Mouse (Mus musculus) midbrain, postnatal 0 days (tissue): ENCODE data around the gene Kif3c. TPM values are rescaled to one million over a fixed set of nuclear protein-coding genes. Genes with fewer than 3 reads are reported as not detected.

Source experiments
- ATAC-seq: fragments of 200-750 bp; cut with Nextera tagmentation; 2 replicates; pipeline ENCODE4 v1.8.0; 2017; ENCODE audit warnings: moderate number of reproducible peaks, mild to moderate bottlenecking, moderate TSS enrichment, moderate library complexity; ENCODE audit not compliant: low FRiP score
- DNase-seq: peaks from one replicate; pipeline ENCODE4 v3.0.0-alpha.2; 2015; ENCODE audit warnings: low spot score
- H3K27ac ChIP-seq: fragments of 300-500 bp; sonication (generic); 2 replicates; pipeline ENCODE4 v1.5.1; 2014; ENCODE audit warnings: low read depth, mild to moderate bottlenecking, low read length, mixed read lengths
- H3K27me3 ChIP-seq: fragments of 300-500 bp; sonication (generic); 2 replicates; pipeline ENCODE4 v1.6.1; 2014; ENCODE audit warnings: low read length, control low read depth, mixed read lengths; ENCODE audit not compliant: insufficient read depth
- H3K36me3 ChIP-seq: fragments of 300-500 bp; sonication (generic); 2 replicates; pipeline ENCODE4 v1.6.1; 2014; ENCODE audit warnings: low read length, control low read depth, mixed read lengths; ENCODE audit not compliant: insufficient read depth
- H3K4me1 ChIP-seq: fragments of 300-500 bp; sonication (generic); 2 replicates; pipeline ENCODE4 v1.6.1; 2014; ENCODE audit warnings: mild to moderate bottlenecking, control low read depth, antibody characterized with exemption, low read length, mixed read lengths; ENCODE audit not compliant: insufficient read depth
- H3K4me2 ChIP-seq: fragments of 300-500 bp; sonication (generic); 2 replicates; pipeline ENCODE4 v1.6.1; 2014; ENCODE audit warnings: low read depth, mild to moderate bottlenecking, low read length, mixed read lengths; ENCODE audit not compliant: poor library complexity, severe bottlenecking
- H3K4me3 ChIP-seq: fragments of 300-500 bp; sonication (generic); 2 replicates; pipeline ENCODE4 v1.5.1; 2014; ENCODE audit warnings: low read depth, mild to moderate bottlenecking, low read length, moderate library complexity
- H3K9ac ChIP-seq: fragments of 300-500 bp; sonication (generic); replicated peaks from 2 replicates; pipeline ENCODE4 v1.6.1; 2014; ENCODE audit warnings: mild to moderate bottlenecking, low read length, moderate library complexity, mixed read lengths; ENCODE audit not compliant: poor library complexity, severe bottlenecking
- H3K9me3 ChIP-seq: fragments of 300-500 bp; sonication (generic); 2 replicates; pipeline ENCODE4 v1.6.1; 2016; ENCODE audit warnings: low read length, control low read depth
- CTCF ChIP-seq: IDR thresholded peaks from 2 replicates; pipeline ENCODE4 v1.5.1; 2016; ENCODE audit warnings: antibody characterized with exemption, mild to moderate bottlenecking
- WGBS: fragments of 180-500 bp; shearing (Covaris S2); extraction: QIAGEN DNeasy Blood & Tissue Kit; methylation state at CpG from one replicate; pipeline ENCODE4 v1.1.7; 2014; 5-methylcytosine and 5-hydroxymethylcytosine counted together
- polyA plus RNA-seq: library from polyadenylated mRNA; unstranded; fragments of >200 nt; fragmentation: Nextera tagmentation; extraction: Ambion mirVana; gene quantifications from 2 replicates; pipeline ENCODE4 v1.2.1, GENCODE M21; 2015
- total RNA-seq: library from RNA; depleted of rRNA; stranded (reverse); fragments of >200 nt; gene quantifications from 2 replicates; pipeline ENCODE4 v1.2.3, GENCODE M21; 2014

The Kif3c gene
- total and polyA plus RNA-seq, 2 experiments from 2014 or later: 70.7 to 176 TPM

- DNase-seq (no peak), ATAC-seq (no peak)
- Histone ChIP-seq H3K36me3 (peaks cover 52% of the 10 kb centered on the region), H3K27me3 (no peaks in the 10 kb centered on the region), H3K4me1 (peaks cover 3% of the 10 kb centered on the region; the same call in 1 of the 2 replicates), H3K9me3 (no peaks in the 10 kb centered on the region), H3K4me2 (no peak overlapping the region), H3K4me3 (no peak overlapping the region), H3K27ac (0 out of 2 replicates have a peak overlapping the region, but pooled peaks have one; percentile 43), H3K9ac (peak overlapping the region; percentile 39)
- no peak for TF ChIP-seq CTCF
- 82% methylated on average over 6 of the region's 6 CpGs for WGBS
Observed at GRCm38 (mm10) chr12:3385271-3385670, 20.3 kb downstream of the Kif3c start.

- H3K27ac ChIP-seq: peak overlapping the region; percentile 47; the same call in 1 of the 2 replicates
- H3K4me1 ChIP-seq: peaks cover 3% of the 10 kb centered on the region; the same call in 1 of the 2 replicates
- peaks cover 54% of the 10 kb centered on the region for H3K36me3 ChIP-seq
- no peak overlapping the region for H3K9ac ChIP-seq
- no peaks in the 10 kb centered on the region for H3K27me3 ChIP-seq
- 43% methylated on average over 10 of the region's 10 CpGs for WGBS
- H3K4me3 ChIP-seq: no peak overlapping the region
- no peaks in the 10 kb centered on the region for H3K9me3 ChIP-seq
- ATAC-seq: no peak
- peak; percentile 36 for DNase-seq
- no peak overlapping the region for H3K4me2 ChIP-seq
- TF ChIP-seq CTCF: no peak
Observed at GRCm38 (mm10) chr12:3385940-3386339, 21.0 kb downstream of the Kif3c start.

DNA sequence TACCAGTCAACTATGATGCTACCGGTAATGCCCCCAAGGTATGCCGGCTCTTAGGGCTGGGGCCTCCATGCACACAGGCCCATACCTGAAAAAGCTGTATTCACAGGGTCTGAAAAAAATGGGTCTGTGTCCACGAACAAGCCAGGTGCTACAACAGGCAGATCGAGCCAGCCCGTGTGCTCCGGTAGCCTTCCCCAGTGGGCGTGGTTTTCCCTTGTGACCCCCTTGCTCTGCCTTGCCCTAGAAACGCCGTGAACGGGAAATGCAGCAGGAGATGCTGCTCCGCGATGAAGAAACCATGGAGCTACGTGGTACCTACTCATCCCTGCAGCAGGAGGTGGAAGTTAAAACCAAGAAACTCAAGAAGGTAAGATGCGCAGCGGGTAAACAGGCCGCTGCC, 23.0 kb downstream of the Kif3c start:
- H3K4me2 ChIP-seq: no peak overlapping the region
- no peak overlapping the region for H3K27ac ChIP-seq
- H3K4me1 ChIP-seq: peaks cover 3% of the 10 kb centered on the region; the same call in 1 of the 2 replicates
- H3K36me3 ChIP-seq: peaks cover 41% of the 10 kb centered on the region
- 94% methylated on average over 16 of the region's 16 CpGs for WGBS
- H3K27me3 ChIP-seq: no peaks in the 10 kb centered on the region
- TF ChIP-seq CTCF: no peak
- no peak overlapping the region for H3K9ac ChIP-seq
- DNase-seq (no peak), ATAC-seq (no peak)
- no peaks in the 10 kb centered on the region for H3K9me3 ChIP-seq
- no peak overlapping the region for H3K4me3 ChIP-seq

- WGBS: 96% methylated on average over 12 of the region's 12 CpGs
- Histone ChIP-seq H3K27me3 (no peaks in the 10 kb centered on the region), H3K36me3 (peaks cover 50% of the 10 kb centered on the region), H3K9ac (no peak overlapping the region), H3K4me1 (peaks cover 3% of the 10 kb centered on the region; the same call in 1 of the 2 replicates), H3K27ac (no peak overlapping the region), H3K4me2 (no peak overlapping the region), H3K9me3 (no peaks in the 10 kb centered on the region), H3K4me3 (no peak overlapping the region)
- no peak for DNase-seq
- TF ChIP-seq CTCF: no peak
- ATAC-seq: no peak
Observed at GRCm38 (mm10) chr12:3389394-3389793, 24.5 kb downstream of the Kif3c start.

- DNase-seq (no peak), ATAC-seq (no peak)
- Histone ChIP-seq H3K4me2 (no peak overlapping the region), H3K36me3 (peaks cover 53% of the 10 kb centered on the region), H3K9ac (no peak overlapping the region), H3K27me3 (no peaks in the 10 kb centered on the region), H3K9me3 (no peaks in the 10 kb centered on the region), H3K27ac (no peak overlapping the region), H3K4me3 (no peak overlapping the region), H3K4me1 (peaks cover 3% of the 10 kb centered on the region; the same call in 1 of the 2 replicates)
- WGBS: 85% methylated on average over 2 of the region's 2 CpGs
- no peak for TF ChIP-seq CTCF
Observed at GRCm38 (mm10) chr12:3390071-3390470, 25.1 kb downstream of the Kif3c start.

- Histone ChIP-seq H3K36me3 (peaks cover 48% of the 10 kb centered on the region), H3K4me1 (no peaks in the 10 kb centered on the region), H3K4me3 (no peak overlapping the region), H3K9me3 (no peaks in the 10 kb centered on the region), H3K27ac (no peak overlapping the region), H3K9ac (no peak overlapping the region), H3K4me2 (no peak overlapping the region), H3K27me3 (no peaks in the 10 kb centered on the region)
- 28% methylated on average over 12 of the region's 12 CpGs for WGBS
- DNase-seq (peak; percentile 88), ATAC-seq (peak; percentile 73)
- TF ChIP-seq CTCF: peak; percentile 94
Observed at GRCm38 (mm10) chr12:3390577-3391262, 25.8 kb downstream of the Kif3c start.
